Mouse (Mus musculus): ENCODE measurements at regions not wholly inside any gene's neighbourhood (a gene's known extent, or its start where the extent isn't known, plus 50 kb on each side); places are given as distances from the start of the nearest gene placed in this dataset.
"Not testable (repeated sequence)": the region's sequence is repeated elsewhere in the genome, so short reads cannot be mapped to it uniquely, and the experiment has no call there.

DNA sequence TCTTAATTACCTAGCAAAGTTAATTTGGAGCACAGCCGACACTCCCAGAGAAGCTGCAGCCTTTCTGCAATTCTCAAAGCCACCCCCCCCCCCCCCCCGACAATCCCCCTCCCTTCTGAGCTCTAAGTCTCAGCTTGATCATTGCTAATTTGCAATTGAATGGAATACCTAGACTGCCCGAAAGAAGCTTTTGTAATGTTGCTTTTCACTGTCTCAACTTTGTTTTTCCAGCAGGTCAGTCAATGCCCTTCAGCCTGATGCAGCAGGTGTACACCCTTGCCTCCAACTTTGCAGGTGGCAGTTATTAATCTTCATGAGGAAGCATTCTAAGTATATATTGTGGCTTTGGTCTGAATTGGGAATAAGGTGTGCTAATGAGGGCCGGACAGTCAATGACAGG is 1006.6 kb upstream of the Gm8797 start:
- no peak for DNase-seq (ENCODE audit: low spot score in 2 of 2)

DNA sequence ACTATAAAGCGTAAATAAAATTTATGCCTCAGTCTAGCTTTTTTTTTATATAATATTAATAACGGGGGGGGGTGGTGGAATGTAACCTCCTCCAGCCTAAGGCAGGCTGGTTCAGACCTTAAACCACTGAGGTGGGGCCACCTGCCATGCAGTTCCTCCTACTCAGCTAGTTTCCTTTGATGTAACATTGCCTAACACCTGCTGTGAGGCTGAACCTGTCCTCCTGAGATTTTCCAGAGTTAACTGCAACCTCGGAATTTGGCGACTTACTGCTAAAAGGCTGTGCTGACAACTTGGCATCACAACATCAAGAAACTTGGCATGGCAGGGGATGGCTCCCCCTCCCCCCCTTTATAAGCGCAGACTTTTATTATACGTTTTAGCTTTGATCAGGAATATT is 1006.0 kb upstream of the Gm8797 start:
- DNase-seq (ENCODE audit: low spot score in 2 of 2), result no peak

DNA sequence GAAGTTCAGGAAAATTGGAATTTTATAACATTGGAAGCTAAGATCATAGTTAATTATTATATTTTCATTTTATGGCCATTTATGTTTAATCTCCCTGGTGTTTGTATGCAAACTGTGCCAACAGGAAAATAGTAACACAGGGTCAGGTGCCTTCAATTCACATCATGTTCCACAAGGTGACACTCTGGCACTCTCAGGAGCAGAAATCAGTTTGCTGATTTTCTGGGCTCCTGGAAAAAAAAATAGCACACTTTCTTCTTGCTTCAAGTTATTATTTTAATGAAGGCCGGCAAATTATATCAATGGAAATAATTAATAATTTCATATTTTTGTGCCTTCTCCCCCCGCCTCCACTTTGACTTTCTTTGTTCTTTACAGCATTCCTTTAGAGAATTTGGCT is 994.5 kb upstream of the Gm8797 start:
- no peak for DNase-seq (ENCODE audit: low spot score in 2 of 2)

- DNase-seq (ENCODE audit: low spot score in 2 of 2), result no peak
These were observed 993.5 kb upstream of the Gm8797 start for GRCm38 (mm10) chr3:4757113-4757512.

DNA sequence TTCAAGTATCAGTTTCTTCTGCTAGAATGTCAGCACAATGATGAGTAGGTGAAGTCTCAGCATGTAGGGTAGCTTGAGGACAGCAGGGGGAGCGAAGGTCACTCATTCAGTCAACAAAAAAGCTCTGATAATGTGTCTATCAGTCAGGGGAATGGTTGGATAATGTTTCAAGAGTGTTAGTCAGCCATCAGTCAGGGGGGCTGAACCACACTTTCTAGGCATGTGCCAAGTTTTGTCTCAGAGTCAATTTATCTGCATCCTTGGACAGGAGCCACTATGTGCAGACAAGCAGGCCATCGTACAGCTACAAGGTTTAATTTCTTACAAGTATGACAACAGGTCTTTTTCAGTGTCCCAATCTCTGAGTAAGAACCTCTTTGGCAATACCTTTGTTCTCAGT is 987.5 kb upstream of the Gm8797 start:
- DNase-seq (ENCODE audit: low spot score in 2 of 2), result no peak

DNA sequence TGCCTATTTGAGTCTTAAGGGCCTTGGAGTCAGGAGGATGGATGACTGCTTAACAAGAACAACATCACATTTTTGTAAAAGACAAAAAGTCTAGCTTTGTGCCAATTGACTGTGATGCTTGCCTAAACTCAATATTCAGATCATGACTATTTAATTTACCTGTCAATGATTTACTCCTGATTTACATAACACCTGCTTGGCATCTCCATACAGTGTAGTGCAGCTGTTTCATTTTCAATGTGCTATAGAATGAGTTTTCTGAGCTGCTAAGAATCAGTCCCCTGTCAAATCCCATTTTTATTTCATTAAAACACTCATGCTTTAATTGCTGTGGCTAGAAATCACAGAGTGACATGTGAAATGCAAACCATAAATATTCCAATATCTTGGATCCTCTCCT is 974.0 kb upstream of the Gm8797 start:
- no peak for DNase-seq (ENCODE audit: low spot score in 2 of 2)

- no peak for DNase-seq (ENCODE audit: low spot score in 2 of 2)
These were observed 965.4 kb upstream of the Gm8797 start for GRCm38 (mm10) chr3:4785160-4785559.

DNA sequence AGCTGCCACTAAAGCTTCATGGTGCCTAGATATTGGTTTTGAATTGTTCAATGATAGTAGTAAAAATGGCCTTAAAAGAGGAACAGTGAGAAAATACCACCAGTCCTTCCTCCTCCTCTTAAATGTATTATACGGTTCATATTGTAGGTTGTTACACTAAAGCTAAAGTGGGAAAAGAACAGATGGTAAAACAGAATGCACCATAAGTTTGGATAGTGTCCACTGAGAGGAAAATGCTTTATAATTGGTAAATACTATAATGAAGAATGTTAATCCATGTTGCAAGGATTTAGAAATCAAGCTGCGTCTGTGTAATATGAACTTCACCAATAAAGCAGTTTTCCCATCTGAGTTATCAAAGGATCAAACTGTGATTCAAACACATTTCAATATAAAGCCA is 957.5 kb upstream of the Gm8797 start:
- DNase-seq (ENCODE audit: low spot score in 2 of 2), result no peak

DNA sequence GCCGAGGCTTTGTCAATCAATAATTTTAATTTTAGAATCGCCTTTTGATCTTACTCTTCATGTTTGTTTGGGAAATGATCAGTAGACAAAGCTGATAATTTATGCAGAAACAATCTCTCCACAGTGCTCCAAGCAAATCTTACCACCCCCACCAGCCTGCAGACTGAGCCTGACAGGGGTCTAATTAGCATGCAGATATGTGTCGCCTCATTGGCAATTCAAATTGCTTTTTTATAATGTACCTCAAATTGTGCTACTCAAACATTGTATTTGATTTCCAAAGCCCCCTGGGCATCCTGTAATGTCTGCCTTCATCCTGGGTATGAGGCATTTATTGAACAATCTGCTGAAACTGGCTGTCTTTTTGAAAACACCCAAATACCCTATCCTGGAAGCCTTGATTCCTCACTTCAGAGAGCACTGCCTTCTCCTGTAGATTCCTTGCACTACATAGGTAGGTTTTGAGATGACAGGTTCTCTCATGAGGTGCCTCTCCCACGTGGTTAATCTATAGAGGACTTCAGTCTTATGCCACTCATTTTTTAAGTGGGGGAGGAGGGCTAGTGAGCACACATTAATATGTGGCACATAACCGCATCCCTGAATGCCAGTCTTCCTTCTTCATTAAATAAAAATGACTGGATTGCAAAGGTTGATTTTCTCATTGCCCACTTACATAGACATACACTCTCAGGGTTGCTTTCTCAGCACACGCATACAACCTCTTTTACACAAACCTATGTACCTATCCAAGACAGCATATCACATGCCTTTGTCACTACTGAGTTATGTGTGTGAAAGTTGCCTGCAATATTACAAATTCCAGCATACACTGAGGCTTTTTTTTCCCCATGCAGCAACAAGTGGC is 954.3 kb upstream of the Gm8797 start:
- no peak for DNase-seq (ENCODE audit: low spot score in 2 of 2)

DNA sequence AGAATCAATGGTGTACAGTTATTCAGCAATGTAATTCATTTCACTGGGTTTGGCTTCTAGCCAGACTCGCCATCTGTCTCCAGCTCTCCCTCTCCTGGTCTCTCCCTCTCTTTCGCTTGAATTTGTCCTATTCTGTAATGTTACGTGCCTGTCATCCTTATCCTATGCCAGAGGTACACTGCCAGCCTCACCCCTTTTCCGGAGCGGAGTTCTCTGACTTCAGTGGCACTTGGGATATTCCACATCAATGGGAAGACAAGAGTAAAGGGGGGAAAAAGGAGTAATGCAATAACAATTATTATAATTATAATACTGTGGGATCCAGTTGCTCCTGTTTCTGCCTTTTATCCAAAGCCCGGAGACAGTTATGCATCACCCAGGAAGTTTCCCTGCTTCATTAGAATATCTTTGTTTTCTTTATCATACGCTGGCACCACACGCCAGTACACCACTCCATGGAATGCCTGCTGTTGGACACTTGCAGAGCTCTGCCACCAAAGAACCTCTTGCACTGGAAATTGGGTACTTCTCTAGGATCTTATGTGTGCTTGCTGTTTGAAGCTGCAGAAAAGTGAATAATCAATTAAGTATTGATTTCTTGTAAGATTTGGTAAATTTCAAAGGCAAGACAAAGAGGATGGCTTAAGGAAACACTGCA is 953.6 kb upstream of the Gm8797 start:
- DNase-seq (ENCODE audit: low spot score in 2 of 2), result peak in 1 of 2 experiments; percentile 69

- DNase-seq (ENCODE audit: low spot score in 2 of 2), result no peak
These were observed 953.1 kb upstream of the Gm8797 start for GRCm38 (mm10) chr3:4797567-4797940.

DNA sequence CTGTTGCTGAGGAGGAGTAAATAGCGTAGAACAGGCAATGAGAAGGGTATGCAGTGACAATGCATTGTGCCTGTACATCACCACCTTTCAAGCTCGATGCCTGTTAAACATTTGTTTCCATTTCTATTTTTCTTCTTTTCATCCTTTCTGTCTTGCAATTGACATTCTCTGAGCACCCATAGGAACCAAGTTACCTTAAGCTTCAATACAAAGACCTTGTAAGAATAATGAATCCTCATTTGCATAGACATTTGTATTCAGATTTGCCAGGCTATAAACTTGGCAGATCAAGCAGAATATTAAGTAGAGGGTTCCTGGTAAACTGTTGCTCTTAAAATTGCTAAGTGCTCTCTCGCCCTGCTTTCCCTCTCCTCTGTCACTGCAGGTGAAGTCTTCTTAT is 952.2 kb upstream of the Gm8797 start:
- no peak for DNase-seq (ENCODE audit: low spot score in 2 of 2)

DNA sequence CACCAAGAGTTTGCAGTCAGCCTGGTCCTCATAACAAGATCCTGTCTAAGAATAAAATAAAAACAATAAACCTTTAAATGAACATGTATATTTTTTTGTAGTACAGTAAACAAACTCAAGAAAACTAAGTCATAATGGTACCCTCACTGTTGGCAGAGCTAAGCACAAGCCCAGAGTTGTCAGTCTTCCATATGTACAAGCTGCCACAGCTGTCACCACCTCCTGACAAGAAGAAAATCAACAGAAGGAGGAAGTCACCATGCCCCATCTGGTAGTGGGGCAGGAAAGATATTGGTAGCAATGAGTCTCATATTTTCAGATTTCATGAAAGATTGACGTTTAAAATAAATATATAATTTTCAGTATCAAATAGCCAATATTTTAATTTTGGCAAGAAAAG is 916.1 kb upstream of the Gm8797 start:
- DNase-seq (ENCODE audit: low spot score in 2 of 2), result no peak

DNA sequence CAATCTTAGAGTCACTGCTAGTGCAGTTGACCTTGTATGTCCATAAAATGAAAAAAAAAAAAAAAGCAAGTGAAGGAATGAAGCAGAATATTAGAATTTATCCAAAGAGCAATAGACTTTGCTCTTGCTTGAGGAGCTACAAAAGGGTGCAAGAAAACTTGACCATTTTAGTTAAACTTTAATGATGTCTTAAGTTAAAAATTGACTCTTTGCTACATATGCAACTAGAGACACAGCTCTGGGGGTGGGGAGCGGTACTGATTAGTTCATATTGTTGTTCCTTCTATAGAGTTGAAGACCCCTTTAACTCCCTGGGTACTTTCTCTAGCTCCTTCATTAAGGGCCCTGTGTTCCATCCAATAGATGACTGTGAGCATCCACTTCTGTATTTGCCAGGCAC is 915.0 kb upstream of the Gm8797 start:
- no peak for DNase-seq (ENCODE audit: low spot score in 2 of 2)

DNA sequence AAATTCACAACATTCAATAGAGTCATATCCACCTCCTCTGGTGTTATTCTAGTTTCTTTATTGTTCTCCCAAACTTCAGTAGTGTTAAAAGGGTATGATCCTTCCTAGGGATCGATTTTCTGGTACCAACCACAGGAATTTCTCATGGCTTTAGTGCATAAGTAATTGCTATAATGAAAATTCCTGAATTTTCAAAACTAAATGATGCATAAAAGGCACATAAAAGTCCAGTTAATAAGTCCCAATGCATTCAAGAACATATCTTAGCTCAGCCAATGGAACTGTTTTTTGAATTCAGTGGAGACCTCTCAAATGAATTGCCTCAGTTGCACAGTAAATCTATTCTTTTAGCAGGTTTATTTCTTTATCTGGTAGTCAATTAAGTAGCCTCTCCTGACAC is 913.7 kb upstream of the Gm8797 start:
- DNase-seq (ENCODE audit: low spot score in 2 of 2), result no peak

DNA sequence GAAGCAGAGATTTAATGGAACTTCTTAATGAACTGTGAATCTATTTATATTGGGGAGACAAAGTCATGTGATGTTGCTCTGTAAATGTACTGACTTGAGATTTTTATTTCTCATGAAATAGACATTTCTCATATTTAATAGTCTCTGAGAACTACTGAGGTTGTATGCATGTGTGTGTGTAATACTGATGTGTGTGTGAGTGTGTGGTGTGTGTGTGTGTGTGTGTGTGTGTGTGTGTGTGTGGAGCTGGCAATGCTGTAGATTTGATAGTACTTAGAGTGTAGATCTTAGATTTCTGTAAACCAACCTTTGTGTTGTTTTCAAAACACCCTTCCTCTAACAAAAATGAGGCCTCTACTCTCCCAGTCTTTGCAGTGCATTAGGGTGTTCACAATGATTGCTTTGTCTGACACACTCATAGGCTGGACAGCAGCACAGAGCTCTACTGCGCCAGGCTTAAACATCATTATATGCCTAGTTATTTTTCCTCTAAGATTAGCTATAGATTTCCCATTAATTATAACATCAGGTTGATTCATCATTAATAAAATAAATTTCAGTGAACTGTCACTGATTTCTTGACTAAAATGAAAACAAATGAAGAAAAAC is 895.5 kb upstream of the Gm8797 start:
- DNase-seq (ENCODE audit: low spot score in 2 of 2), result no peak

DNA sequence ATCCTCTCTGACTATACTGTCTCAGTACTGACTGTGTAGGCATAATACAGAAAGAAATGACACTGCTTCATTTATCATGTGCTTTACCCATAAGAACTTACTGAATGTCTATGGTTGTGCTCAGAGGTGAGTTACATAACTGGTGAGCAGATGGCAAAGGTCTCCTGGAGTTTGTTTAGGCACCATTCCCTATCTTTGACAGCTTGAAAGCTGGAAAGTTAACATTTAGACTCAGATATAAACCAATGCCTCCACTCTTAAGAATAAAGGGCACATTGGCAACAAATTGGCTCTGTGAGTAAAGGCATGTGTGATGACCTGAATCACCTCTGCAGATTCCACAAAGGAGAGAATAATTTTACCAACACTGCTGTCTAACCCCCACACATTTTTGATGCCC is 894.0 kb upstream of the Gm8797 start:
- no peak for DNase-seq (ENCODE audit: low spot score in 2 of 2)

- no peak for DNase-seq (ENCODE audit: low spot score in 2 of 2)
These were observed 884.4 kb upstream of the Gm8797 start for GRCm38 (mm10) chr3:4866226-4866625.

- no peak for DNase-seq (ENCODE audit: low spot score in 2 of 2)
These were observed 864.7 kb upstream of the Gm8797 start for GRCm38 (mm10) chr3:4885916-4886315.

DNA sequence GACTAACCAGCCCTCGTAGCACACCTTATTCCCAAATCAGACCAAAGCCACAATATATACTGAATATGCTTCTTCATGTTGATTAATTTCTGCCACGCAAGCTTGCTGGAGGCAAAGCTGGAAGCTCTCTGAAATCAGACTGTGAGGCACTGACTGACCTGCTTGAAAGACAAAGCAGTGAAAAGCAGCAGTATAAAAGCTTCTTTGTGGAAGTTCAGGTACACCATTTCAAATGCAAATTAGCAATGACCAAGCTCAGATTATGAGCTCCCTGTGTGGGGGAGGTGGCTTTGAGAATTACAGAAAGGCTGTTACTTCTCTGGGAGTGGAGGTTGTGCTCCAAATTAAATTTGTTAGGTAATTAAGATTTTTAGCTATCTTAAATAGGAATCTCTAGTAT is 857.5 kb upstream of the Gm8797 start:
- no peak for DNase-seq (ENCODE audit: low spot score in 2 of 2)

GRCm38 (mm10) chr3:4895811-4896210 is 854.8 kb upstream of the Gm8797 start:
- DNase-seq (ENCODE audit: low spot score in 2 of 2), result no peak

GRCm38 (mm10) chr3:4907556-4907955 is 843.0 kb upstream of the Gm8797 start:
- DNase-seq (ENCODE audit: low spot score in 2 of 2), result not testable (repeated sequence)

DNA sequence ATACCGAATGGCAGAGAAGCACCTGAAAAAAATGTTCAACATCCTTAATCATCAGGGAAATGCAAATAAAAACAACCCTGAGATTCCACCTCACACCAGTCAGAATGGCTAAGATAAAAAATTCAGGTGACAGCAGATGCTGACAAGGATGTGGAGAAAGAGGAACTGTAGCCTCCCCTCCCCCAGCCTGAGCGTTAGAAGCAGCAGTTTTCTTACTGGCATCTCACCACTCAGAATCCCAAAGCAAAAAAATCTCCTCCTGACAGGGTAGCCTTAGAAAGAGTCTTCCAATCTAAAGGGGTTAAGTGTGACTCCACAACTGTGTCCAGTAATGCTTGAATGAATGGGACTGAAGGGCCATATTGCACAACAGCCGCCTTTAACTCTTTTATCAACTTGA is 819.9 kb upstream of the Gm8797 start:
- DNase-seq (ENCODE audit: low spot score in 2 of 2), result not testable (repeated sequence)
